Mouse (Mus musculus) midbrain, embryonic 14.5 days (tissue): Measurements from ENCODE around the gene Exosc9. TPM values are rescaled to one million over a fixed set of nuclear protein-coding genes. Genes with fewer than 3 reads are reported as not detected.
"Not testable (repeated sequence)": the region's sequence is repeated elsewhere in the genome, so short reads cannot be mapped to it uniquely, and the experiment has no call there.

ENCODE experiments used
- ATAC-seq: fragments of 200-750 bp; cut with Nextera tagmentation; 2 replicates; pipeline ENCODE4 v1.8.0; 2017; ENCODE audit warnings: moderate number of reproducible peaks, moderate library complexity; ENCODE audit not compliant: low FRiP score, low TSS enrichment
- DNase-seq: peaks from one replicate; pipeline ENCODE4 v3.0.0-alpha.2; 2015
- H3K27ac ChIP-seq: fragments of 300-500 bp; sonication (generic); replicated peaks from 2 replicates; pipeline ENCODE4 v1.5.1; 2014; ENCODE audit warnings: mild to moderate bottlenecking, low read depth, low read length, moderate library complexity
- H3K27me3 ChIP-seq: fragments of 300-500 bp; sonication (generic); 2 replicates; pipeline ENCODE4 v1.6.1; 2014; ENCODE audit warnings: low read length, control low read depth, mixed read lengths; ENCODE audit not compliant: control insufficient read depth, insufficient read depth
- H3K36me3 ChIP-seq: fragments of 300-500 bp; sonication (generic); 2 replicates; pipeline ENCODE4 v1.6.1; 2014; ENCODE audit warnings: low read length, control low read depth; ENCODE audit not compliant: control insufficient read depth, insufficient read depth
- H3K4me1 ChIP-seq: fragments of 300-500 bp; sonication (generic); 2 replicates; pipeline ENCODE4 v1.6.1; 2014; ENCODE audit warnings: mild to moderate bottlenecking, antibody characterized with exemption, low read length, control low read depth; ENCODE audit not compliant: control insufficient read depth, insufficient read depth
- H3K4me2 ChIP-seq: fragments of 300-500 bp; sonication (generic); 2 replicates; pipeline ENCODE4 v1.6.1; 2014; ENCODE audit warnings: mild to moderate bottlenecking, low read length, moderate library complexity
- H3K4me3 ChIP-seq: fragments of 300-500 bp; sonication (generic); replicated peaks from 2 replicates; pipeline ENCODE4 v1.5.1; 2014; ENCODE audit warnings: low read depth, low read length
- H3K9ac ChIP-seq: fragments of 300-500 bp; sonication (generic); replicated peaks from 2 replicates; pipeline ENCODE4 v1.6.1; 2014; ENCODE audit warnings: mild to moderate bottlenecking, low read length, moderate library complexity
- H3K9me3 ChIP-seq: fragments of 300-500 bp; sonication (generic); 2 replicates; pipeline ENCODE4 v1.6.1; 2016; ENCODE audit warnings: low read length, control low read depth, mixed read lengths; ENCODE audit not compliant: control insufficient read depth
- WGBS: fragments of 180-500 bp; shearing (Covaris S2); extraction: QIAGEN DNeasy Blood & Tissue Kit; methylation state at CpG from one replicate; pipeline ENCODE4 v1.1.7; 2014; 5-methylcytosine and 5-hydroxymethylcytosine counted together
- polyA plus RNA-seq: library from polyadenylated mRNA; unstranded; fragments of >200 nt; fragmentation: Nextera tagmentation; extraction: Ambion mirVana; gene quantifications from 2 replicates; pipeline ENCODE4 v1.2.1, GENCODE M21; 2014

Exosc9 gene
- polyA plus RNA-seq, 1 experiment from 2014 or later: 83.2 TPM

DNA sequence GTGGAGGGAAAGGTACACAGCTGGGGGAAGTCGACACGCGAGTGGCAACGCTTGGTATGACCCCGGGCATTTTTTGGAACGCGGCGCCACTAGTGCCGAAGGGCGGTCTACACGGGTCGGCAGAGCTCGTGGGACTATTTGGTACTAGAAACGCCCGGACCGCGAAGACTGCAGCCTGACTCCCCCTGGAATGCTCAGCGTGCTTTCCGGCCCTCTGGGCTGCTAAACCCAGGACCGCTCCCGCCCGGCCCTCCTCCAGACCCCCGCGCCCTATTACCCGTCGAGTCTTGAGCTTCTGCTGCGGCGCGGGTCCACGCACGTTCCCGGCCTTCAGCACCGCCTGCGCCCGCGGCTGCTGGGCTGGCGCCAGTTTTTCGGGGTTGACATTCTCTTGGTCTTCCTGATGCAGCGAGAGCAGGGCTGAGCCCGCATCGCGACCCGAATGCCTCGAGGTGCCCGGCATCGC lies 19.0 kb downstream of the Exosc9 start:
- Histone ChIP-seq H3K4me3 (peak overlapping the region; percentile 52), H3K27me3 (no peaks in the 10 kb centered on the region), H3K4me2 (peak overlapping the region; percentile 98), H3K4me1 (peaks cover 10% of the 10 kb centered on the region; the same call in 1 of the 2 replicates), H3K9me3 (no peaks in the 10 kb centered on the region), H3K36me3 (peaks cover 34% of the 10 kb centered on the region), H3K9ac (peak overlapping the region; percentile 49; the same call in 1 of the 2 replicates), H3K27ac (no peak overlapping the region)
- WGBS: under 1% methylated on average over 46 of the region's 46 CpGs
- ATAC-seq (no peak; the same call in 1 of the 2 replicates), DNase-seq (peak; percentile 4)

DNA sequence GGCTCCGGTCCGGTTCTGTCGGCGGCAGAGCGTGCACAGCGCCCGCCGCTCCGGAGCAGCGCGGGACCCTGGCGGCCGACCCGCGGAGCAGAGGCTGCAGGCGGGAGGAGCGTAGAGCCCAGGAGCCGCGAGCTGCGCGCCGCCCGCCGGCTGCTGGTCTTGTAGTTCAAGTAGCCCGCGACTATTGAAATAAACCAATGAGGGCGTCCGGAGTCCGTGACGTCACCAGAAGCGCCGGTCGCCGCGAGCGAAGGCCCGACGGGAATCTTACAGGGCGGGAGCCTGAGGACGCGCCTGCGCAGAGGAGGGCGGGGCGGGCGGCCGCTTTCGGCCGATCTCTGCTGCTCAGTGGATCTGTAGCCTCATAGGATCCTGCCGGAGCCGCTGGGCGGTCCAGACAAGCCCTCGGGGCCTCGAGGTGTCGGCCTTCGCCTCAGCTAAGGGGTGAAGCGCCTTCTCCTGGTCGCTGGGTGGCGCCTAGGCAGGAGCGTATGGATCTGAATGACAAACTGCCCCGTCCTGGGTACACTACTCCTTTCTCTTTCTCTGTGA lies 19.5 kb downstream of the Exosc9 start, which contains the start of gene Ccna2:
Ccna2 (minus strand) TSS at position 324 of the 552 bp plus-strand sequence.
- peak; percentile 98 for DNase-seq
- under 1% methylated on average over 58 of the region's 60 CpGs for WGBS
- H3K9me3 ChIP-seq: no peaks in the 10 kb centered on the region
- H3K36me3 ChIP-seq: peaks cover 28% of the 10 kb centered on the region
- peak within 1 kb of the TSS; percentile 98 for H3K4me2 ChIP-seq
- ATAC-seq: peak; percentile 99
- H3K9ac ChIP-seq: peak within 1 kb of the TSS; percentile 56; the same call in 1 of the 2 replicates
- peak within 1 kb of the TSS; percentile 52 for H3K4me3 ChIP-seq
- peaks cover 10% of the 10 kb centered on the region; the same call in 1 of the 2 replicates for H3K4me1 ChIP-seq
- H3K27me3 ChIP-seq: no peaks in the 10 kb centered on the region
- H3K27ac ChIP-seq: peak within 1 kb of the TSS; percentile 88

DNA sequence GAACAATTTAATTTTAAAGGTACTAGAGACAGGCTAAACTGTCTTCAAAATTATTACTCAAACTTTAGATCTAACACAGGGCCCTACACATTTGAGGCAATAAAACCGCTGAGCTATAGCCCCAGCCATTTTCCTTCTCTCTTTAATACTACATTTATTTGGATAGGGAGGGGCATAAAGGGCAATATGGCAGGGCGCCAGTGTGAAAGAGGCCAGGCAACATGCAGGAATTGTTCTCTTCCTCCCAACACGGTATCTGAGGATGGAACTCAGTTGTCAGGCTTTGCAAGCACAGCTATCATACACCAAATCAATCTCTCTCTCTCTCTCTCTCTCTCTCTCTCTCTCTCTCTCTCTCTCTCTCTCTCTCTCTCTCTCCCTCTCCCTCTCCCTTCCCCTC lies 46.4 kb downstream of the Exosc9 start:
- Histone ChIP-seq H3K9me3 (no peaks in the 10 kb centered on the region), H3K4me2 (no peak overlapping the region), H3K27ac (no peak overlapping the region), H3K9ac (no peak overlapping the region), H3K4me3 (no peak overlapping the region), H3K27me3 (no peaks in the 10 kb centered on the region), H3K36me3 (peaks cover 13% of the 10 kb centered on the region), H3K4me1 (no peaks in the 10 kb centered on the region)
- no peak for ATAC-seq
- DNase-seq: no peak
- 81% methylated on average over 3 of the region's 3 CpGs for WGBS

DNA sequence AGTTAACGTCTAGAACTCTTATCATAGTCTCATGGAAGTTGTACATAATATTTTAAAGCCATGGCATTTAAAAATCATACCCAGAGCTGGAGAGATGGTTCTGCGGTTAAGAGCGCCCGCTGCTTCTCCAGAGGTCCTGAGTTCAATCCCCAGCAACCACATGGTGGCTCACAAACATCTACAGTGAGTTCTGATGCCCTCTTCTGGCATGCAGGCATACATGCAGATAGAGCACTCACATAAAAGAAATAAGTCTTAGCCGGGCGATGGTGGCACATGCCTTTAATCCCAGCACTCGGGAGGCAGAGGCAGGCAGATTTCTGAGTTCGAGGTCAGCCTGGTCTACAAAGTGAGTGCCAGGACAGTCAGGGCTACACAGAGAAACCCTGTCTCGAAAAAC lies 47.4 kb downstream of the Exosc9 start:
- WGBS: 93% methylated on average over 9 of the region's 9 CpGs
- peaks cover 13% of the 10 kb centered on the region; the same call in 1 of the 2 replicates for H3K36me3 ChIP-seq
- not testable (repeated sequence) for H3K4me2 ChIP-seq, H3K4me3 ChIP-seq, H3K27me3 ChIP-seq, H3K9me3 ChIP-seq, ATAC-seq, DNase-seq, H3K27ac ChIP-seq, H3K9ac ChIP-seq, H3K4me1 ChIP-seq

DNA sequence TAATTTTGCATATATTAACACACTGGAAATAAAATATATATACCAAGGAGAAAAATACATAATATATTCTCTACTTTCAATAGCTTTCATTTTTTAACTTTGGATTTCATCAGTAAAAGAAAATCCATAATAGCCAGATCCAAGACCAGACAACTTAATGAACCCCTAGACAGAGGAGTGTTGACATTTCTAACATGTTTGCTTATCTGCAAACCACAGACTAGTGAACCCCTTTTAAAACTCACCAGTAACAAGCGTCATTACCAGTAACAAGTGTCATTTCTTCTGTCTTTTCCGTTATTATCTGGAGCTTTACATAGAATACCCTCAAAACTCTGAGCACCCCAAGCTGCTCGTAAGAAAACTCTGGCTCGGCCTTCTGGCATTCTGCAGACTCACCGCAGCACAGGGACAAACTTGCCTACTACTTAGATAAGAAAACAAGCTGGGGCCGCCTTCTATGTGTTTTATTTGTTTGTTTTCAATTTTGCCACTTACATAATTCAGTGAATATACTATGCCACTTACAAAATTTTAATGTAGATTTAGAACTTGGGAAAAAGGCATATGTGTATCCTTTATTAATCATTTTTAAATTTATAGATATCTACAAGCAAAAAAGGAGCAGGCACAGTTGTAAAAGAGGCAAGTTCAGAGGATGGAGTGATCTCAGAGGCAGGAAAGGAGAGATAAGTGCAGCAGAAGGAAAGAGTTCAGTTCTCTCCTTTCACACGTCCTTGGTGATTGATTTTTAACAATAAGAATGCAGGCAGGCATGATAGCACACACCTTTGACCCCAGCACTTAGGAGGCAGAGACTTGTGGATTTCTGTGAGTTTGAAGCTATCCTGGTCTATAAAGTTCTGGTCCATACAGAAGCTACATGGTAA lies 53.7 kb downstream of the Exosc9 start:
- 78% methylated on average over 7 of the region's 7 CpGs for WGBS
- Histone ChIP-seq H3K27ac (no peak overlapping the region), H3K36me3 (peaks cover 15% of the 10 kb centered on the region), H3K4me2 (no peak overlapping the region), H3K4me3 (no peak overlapping the region), H3K27me3 (no peaks in the 10 kb centered on the region), H3K4me1 (no peaks in the 10 kb centered on the region), H3K9me3 (no peaks in the 10 kb centered on the region), H3K9ac (no peak overlapping the region)
- DNase-seq: no peak
- no peak for ATAC-seq

DNA sequence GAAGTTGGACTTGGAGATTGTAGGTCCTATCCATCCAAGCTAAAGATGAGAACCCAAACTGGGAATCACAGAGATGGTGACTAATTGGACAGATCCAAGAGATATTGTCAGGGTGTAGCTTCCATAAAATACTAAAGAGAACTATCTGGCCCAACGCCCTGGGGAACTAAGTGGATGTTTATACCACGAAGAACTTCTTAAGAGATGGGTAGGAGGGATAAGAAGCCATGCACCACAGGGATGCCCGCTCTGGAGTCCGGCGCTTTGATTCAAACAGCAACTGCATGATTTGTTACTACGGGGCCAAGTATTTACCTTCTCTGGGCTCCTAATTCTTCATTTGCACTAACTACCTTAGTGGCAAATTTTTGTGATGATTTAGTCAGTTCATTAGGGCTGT lies 60.3 kb downstream of the Exosc9 start:
- H3K4me2 ChIP-seq: peak overlapping the region; percentile 68
- H3K4me1 ChIP-seq: no peaks in the 10 kb centered on the region; the same call in 1 of the 2 replicates
- peak; percentile 52 for DNase-seq
- H3K9ac ChIP-seq: peak overlapping the region; percentile 84
- H3K36me3 ChIP-seq: 0 out of 2 replicates have a peak, but pooled peaks cover 2% of the 10 kb centered on the region
- H3K27ac ChIP-seq: peak overlapping the region; percentile 86
- no peaks in the 10 kb centered on the region for H3K27me3 ChIP-seq
- peak overlapping the region; percentile 70 for H3K4me3 ChIP-seq
- no peaks in the 10 kb centered on the region for H3K9me3 ChIP-seq
- peak; percentile 14 for ATAC-seq
- 2% methylated on average over 6 of the region's 6 CpGs for WGBS

DNA sequence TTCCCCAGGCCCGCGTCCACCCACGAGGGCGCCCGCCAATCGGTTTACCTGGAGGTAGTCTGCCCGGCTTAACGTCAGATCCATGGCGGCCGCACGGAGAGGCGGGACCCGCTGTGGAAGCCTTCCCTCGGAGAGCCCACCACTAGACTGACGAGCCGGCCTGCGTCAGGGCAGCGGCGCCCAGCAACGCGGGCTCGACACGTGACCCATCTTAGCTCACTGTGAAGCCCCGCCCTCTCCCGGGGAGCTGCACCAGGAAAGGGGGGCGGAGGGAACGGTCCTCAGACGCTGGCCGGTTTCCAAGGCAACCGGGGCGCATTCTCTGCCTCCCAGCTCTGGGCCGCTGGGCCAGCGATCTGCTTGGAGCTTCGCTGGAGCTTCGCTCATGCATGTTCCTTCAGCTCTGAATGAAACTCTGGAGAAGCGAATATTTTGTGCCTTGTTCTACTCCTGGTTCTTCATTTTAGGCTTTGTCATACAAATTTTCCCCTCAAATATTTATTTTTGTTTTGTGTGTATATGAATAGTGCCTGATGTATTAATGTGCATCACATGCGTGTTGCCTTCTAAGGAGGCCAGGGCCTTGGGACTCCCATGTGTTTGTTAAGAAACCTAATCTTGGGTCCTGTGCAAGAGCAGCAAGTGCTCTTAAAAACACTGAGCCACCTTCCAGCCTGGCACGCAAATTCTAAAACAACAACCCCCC lies 60.9 kb downstream of the Exosc9 start, which contains the start of gene Bbs7:
Bbs7 (minus strand) TSS at position 276 of the 706 bp plus-strand sequence.
- WGBS: 4% methylated on average over 38 of the region's 38 CpGs

DNA sequence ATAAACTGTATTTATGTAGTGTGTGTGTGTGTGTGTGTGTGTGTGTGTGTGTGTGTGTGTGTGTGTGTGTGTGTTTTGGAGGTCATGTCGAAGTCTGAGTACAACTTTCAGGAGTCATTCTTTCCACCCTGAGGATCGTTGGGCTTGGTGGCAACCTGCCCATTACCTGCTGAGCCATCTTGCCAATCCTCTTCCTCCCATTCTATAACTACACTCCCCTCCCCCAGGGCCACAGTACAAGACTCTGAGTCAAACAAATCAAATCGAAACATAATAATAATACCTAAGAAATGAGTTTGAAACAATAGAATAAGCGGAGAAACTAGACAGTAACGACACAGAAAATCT lies 61.5 kb downstream of the Exosc9 start:
- Histone ChIP-seq H3K27me3 (no peaks in the 10 kb centered on the region), H3K36me3 (0 out of 2 replicates have a peak, but pooled peaks cover under 1% of the 10 kb centered on the region), H3K9me3 (no peaks in the 10 kb centered on the region), H3K4me3 (peak overlapping the region; percentile 70; the same call in 1 of the 2 replicates), H3K4me1 (no peaks in the 10 kb centered on the region; the same call in 1 of the 2 replicates), H3K9ac (no peak overlapping the region; the same call in 1 of the 2 replicates), H3K4me2 (peak overlapping the region; percentile 68), H3K27ac (0 out of 2 replicates have a peak overlapping the region, but pooled peaks have one; percentile 86)
- ATAC-seq (no peak), DNase-seq (no peak)
- 71% methylated on average over 5 of the region's 5 CpGs for WGBS

More for the DNA sequence above, 60.9 kb downstream of the Exosc9 start, which contains the start of gene Bbs7:
- Histone ChIP-seq H3K4me1 (no peaks in the 10 kb centered on the region; the same call in 1 of the 2 replicates), H3K4me3 (peak within 1 kb of the TSS; percentile 70), H3K27ac (peak within 1 kb of the TSS; percentile 86), H3K9me3 (no peaks in the 10 kb centered on the region), H3K9ac (peak within 1 kb of the TSS; percentile 84), H3K36me3 (0 out of 2 replicates have a peak, but pooled peaks cover 2% of the 10 kb centered on the region), H3K27me3 (no peaks in the 10 kb centered on the region), H3K4me2 (peak within 1 kb of the TSS; percentile 68)
- DNase-seq (peak; percentile 100), ATAC-seq (peak; percentile 100)
